15 mouse cellular contexts compared by ENCODE assay signal in genomic region chr13:59292905-59293304, GRCm38 (mm10).
DNase-seq lines count a peak whose midpoint lies in the region; ATAC-seq and TF ChIP-seq lines count a peak whose summit lies in the region.
"Had no signal": no experiment of that assay in that cellular context is flagged by ENCODE, and none has a peak within 500 bp of the region (broad histone marks: within the 10 kb centered on the region; RNA-seq: fewer than 3 reads in every experiment).

No protein-coding gene starts in this region.

- DNase-seq in hindbrain, embryonic 11.5 days (ENCODE audit: low spot score) = peak; percentile 30
- DNase-seq in hindbrain, postnatal 0 days (ENCODE audit: low spot score) = no peak
- DNase-seq in ES-CJ7 (ENCODE audit: low read depth, low spot score) = peak; percentile 66
- peak; percentile 39 for DNase-seq in adrenal gland, postnatal 10 days
- peak; percentile 23 for DNase-seq in forelimb bud, embryonic 11.5 days (ENCODE audit: low read depth, low spot score)
- DNase-seq in liver = no peak
- no peak for DNase-seq in forebrain, postnatal 0 days
- DNase-seq: heart, postnatal 14 days; right cerebral cortex, adult 18-20 months; spleen, adult 18-20 months had no signal

- no peak overlapping the region for H3K9ac ChIP-seq in hindbrain, embryonic 11.5 days (ENCODE audit: low read depth, low read length)
- no peak overlapping the region for H3K9ac ChIP-seq in hindbrain, postnatal 0 days (replicated peaks; ENCODE audit: low read length)
- no peak overlapping the region for H3K9ac ChIP-seq in forebrain, postnatal 0 days
- H3K9ac ChIP-seq: lung, embryonic 15.5 days; neural tube, embryonic 12.5 days had no signal

- 4% methylated on average over 5 of the region's 5 CpGs for WGBS in hindbrain, embryonic 11.5 days
- WGBS in hindbrain, postnatal 0 days = 13% methylated on average over 5 of the region's 5 CpGs
- 10% methylated on average over 5 of the region's 5 CpGs for WGBS in forebrain, postnatal 0 days

- H3K4me2 ChIP-seq in hindbrain, embryonic 11.5 days (replicated peaks; ENCODE audit: low read depth, low read length) = no peak overlapping the region
- H3K4me2 ChIP-seq in hindbrain, postnatal 0 days (ENCODE audit: low read depth, low read length) = no peak overlapping the region
- H3K4me2 ChIP-seq in forebrain, postnatal 0 days (ENCODE audit: low read depth) = no peak overlapping the region
- H3K4me2 ChIP-seq: lung, embryonic 15.5 days; neural tube, embryonic 12.5 days had no signal

- no peaks in the 10 kb centered on the region for H3K27me3 ChIP-seq in hindbrain, embryonic 11.5 days (ENCODE audit: control insufficient read depth, insufficient read depth, low read length)
- no peaks in the 10 kb centered on the region for H3K27me3 ChIP-seq in hindbrain, postnatal 0 days (ENCODE audit: insufficient read depth, low read length)
- H3K27me3 ChIP-seq in forebrain, postnatal 0 days (ENCODE audit: insufficient read depth, low read length) = no peaks in the 10 kb centered on the region
- H3K27me3 ChIP-seq: lung, embryonic 15.5 days; megakaryocyte, embryonic 14.5 days; neural tube, embryonic 12.5 days had no signal

- H3K27ac ChIP-seq in hindbrain, embryonic 11.5 days (ENCODE audit: low read depth, low read length) = no peak overlapping the region
- no peak overlapping the region for H3K27ac ChIP-seq in hindbrain, postnatal 0 days
- no peak overlapping the region for H3K27ac ChIP-seq in forebrain, postnatal 0 days (ENCODE audit: low read depth, low read length)
- H3K27ac ChIP-seq: layer of hippocampus, adult 2 months; lung, embryonic 15.5 days; neural tube, embryonic 12.5 days had no signal

- ATAC-seq in hindbrain, embryonic 11.5 days (ENCODE audit: low FRiP score) = no peak
- no peak for ATAC-seq in hindbrain, postnatal 0 days
- no peak for ATAC-seq in forebrain, postnatal 0 days
- ATAC-seq in activated CD4-positive, CD25-positive, alpha-beta regulatory T cell, adult 4 months = no peak

- TF ChIP-seq CTCF in hindbrain, postnatal 0 days (IDR thresholded peaks at IDR 0.05; ENCODE audit: low read depth) = no peak
- no peak for TF ChIP-seq CTCF in forebrain, postnatal 0 days (IDR thresholded peaks at IDR 0.05; ENCODE audit: low read depth)

- no peaks in the 10 kb centered on the region for H3K4me1 ChIP-seq in hindbrain, embryonic 11.5 days (replicated peaks; ENCODE audit: control insufficient read depth, insufficient read depth, low read length)
- H3K4me1 ChIP-seq in hindbrain, postnatal 0 days (ENCODE audit: insufficient read depth, low read length) = 0 out of 2 replicates have a peak, but pooled peaks cover 3% of the 10 kb centered on the region
- no peaks in the 10 kb centered on the region for H3K4me1 ChIP-seq in forebrain, postnatal 0 days (ENCODE audit: insufficient read depth)
- H3K4me1 ChIP-seq: lung, embryonic 15.5 days; megakaryocyte, embryonic 14.5 days had no signal

- H3K4me3 ChIP-seq in hindbrain, embryonic 11.5 days (ENCODE audit: low read depth, low read length) = no peak overlapping the region
- H3K4me3 ChIP-seq in hindbrain, postnatal 0 days (ENCODE audit: low read length) = no peak overlapping the region
- no peak overlapping the region for H3K4me3 ChIP-seq in forebrain, postnatal 0 days (ENCODE audit: low read depth, low read length)
- H3K4me3 ChIP-seq: layer of hippocampus, adult 2 months; lung, embryonic 15.5 days; megakaryocyte, embryonic 14.5 days; neural tube, embryonic 12.5 days had no signal

- H3K36me3 ChIP-seq in hindbrain, embryonic 11.5 days (ENCODE audit: control insufficient read depth, insufficient read depth, low read length) = no peaks in the 10 kb centered on the region
- H3K36me3 ChIP-seq in hindbrain, postnatal 0 days (ENCODE audit: insufficient read depth, low read length) = no peaks in the 10 kb centered on the region
- H3K36me3 ChIP-seq in forebrain, postnatal 0 days (ENCODE audit: insufficient read depth) = no peaks in the 10 kb centered on the region
- H3K36me3 ChIP-seq: lung, embryonic 15.5 days; neural tube, embryonic 12.5 days had no signal

- H3K9me3 ChIP-seq in hindbrain, embryonic 11.5 days (ENCODE audit: control insufficient read depth, low read length) = no peaks in the 10 kb centered on the region
- H3K9me3 ChIP-seq in hindbrain, postnatal 0 days (ENCODE audit: low read length) = no peaks in the 10 kb centered on the region
- no peaks in the 10 kb centered on the region for H3K9me3 ChIP-seq in forebrain, postnatal 0 days (ENCODE audit: low read length)
- H3K9me3 ChIP-seq: lung, embryonic 15.5 days; neural tube, embryonic 12.5 days had no signal

Comparison
In these comparisons a context has a peak if more than half of its experiments do, and no peak if none do; other contexts are left out.
1. DNase-seq: peak in hindbrain, embryonic 11.5 days (single experiment), ES-CJ7 (single experiment), adrenal gland, postnatal 10 days (single experiment) and forelimb bud, embryonic 11.5 days (single experiment); none in hindbrain, postnatal 0 days (single experiment), liver (single experiment) and forebrain, postnatal 0 days (single experiment).